Mouse (Mus musculus): ENCODE measurements around the gene Palm2. TPM values are rescaled to one million over a fixed set of nuclear protein-coding genes. Genes with fewer than 3 reads are reported as not detected.

Gene Palm2
- polyA plus RNA-seq, 1 experiment from 2014 or later: 2.6 TPM

DNA sequence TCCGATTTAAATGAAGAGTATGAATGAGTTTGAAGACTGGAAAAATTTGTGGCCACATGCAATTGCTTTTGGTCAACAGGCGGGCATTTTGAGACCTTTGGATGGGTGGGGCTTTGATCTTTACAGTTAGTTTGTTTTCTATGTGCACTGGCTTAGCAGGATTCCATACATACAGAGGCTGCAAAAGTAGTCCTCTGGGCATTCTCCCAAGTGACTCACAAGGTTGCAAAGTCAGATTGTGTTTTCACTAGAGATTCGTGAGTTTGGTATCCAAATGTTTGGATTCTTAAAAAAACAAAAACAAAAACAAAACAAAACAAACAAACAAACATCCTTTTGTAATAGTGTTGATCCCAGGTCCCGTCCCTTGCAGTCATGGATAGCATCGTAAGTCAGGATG lies 141.6 kb downstream of the Palm2 start:
- H3K27ac ChIP-seq: no peak overlapping the region
- no peak overlapping the region for H3K9ac ChIP-seq
- no peak for ATAC-seq (ENCODE audit: low FRiP score, low read depth)
- no peak overlapping the region for H3K4me3 ChIP-seq
- no peaks in the 10 kb centered on the region for H3K9me3 ChIP-seq
- no peaks in the 10 kb centered on the region for H3K4me1 ChIP-seq
- H3K27me3 ChIP-seq (replicated peaks): no peaks in the 10 kb centered on the region
- H3K36me3 ChIP-seq: no peaks in the 10 kb centered on the region
- WGBS: 79% methylated on average over 5 of the region's 5 CpGs
- no peak overlapping the region for H3K4me2 ChIP-seq (replicated peaks)

DNA sequence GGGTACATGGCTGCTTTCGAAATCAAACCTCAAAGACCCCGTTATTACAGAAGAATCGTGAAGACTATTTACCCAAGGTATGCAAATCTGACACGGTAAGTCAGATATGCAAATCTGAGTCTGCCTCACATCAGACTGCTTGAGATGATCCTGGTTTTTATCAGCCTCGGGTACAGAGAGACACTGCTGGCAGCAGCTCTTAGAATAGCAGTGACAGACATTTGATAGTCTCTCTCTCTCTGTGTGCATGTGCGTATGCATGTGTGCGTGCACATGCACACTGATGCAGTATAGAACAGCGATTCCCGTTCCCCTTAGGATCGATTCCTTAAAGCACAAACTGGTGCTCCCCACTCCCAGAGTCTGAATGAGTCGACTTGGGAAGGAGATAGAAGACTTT lies 142.0 kb downstream of the Palm2 start:
- H3K36me3 ChIP-seq: no peaks in the 10 kb centered on the region
- H3K9me3 ChIP-seq: no peaks in the 10 kb centered on the region
- no peak for ATAC-seq (ENCODE audit: low FRiP score, low read depth)
- H3K4me3 ChIP-seq: no peak overlapping the region
- H3K27me3 ChIP-seq (replicated peaks): no peaks in the 10 kb centered on the region
- no peaks in the 10 kb centered on the region for H3K4me1 ChIP-seq
- H3K9ac ChIP-seq: no peak overlapping the region
- H3K27ac ChIP-seq: no peak overlapping the region
- no peak overlapping the region for H3K4me2 ChIP-seq (replicated peaks)
- WGBS: 90% methylated on average over 11 of the region's 11 CpGs

DNA sequence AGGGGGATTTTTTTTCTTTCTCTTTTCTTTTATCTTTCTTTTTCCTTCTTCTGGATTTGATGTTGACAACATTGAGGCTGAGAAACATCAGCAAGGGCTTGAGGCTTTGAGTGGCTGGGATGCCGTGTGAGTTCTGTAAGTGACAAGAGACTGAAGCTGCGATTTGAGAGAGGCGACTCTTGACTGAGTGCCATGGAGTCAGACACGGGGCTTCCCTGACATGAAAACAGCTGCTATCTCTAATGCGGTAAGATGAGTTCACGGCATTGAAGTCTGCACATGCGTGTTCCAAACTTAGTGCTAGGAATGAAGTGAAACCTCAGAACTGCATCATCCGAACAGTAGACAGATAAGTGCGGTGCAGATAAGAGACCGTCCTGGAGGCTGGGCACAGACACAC lies 145.6 kb downstream of the Palm2 start:
- Histone ChIP-seq H3K36me3 (no peaks in the 10 kb centered on the region), H3K4me3 (no peak overlapping the region), H3K9ac (no peak overlapping the region), H3K4me2 (replicated peaks) (no peak overlapping the region), H3K27ac (no peak overlapping the region), H3K27me3 (replicated peaks) (no peaks in the 10 kb centered on the region), H3K4me1 (no peaks in the 10 kb centered on the region), H3K9me3 (no peaks in the 10 kb centered on the region)
- WGBS: 95% methylated on average over 10 of the region's 10 CpGs
- ATAC-seq (ENCODE audit: low FRiP score, low read depth): no peak

DNA sequence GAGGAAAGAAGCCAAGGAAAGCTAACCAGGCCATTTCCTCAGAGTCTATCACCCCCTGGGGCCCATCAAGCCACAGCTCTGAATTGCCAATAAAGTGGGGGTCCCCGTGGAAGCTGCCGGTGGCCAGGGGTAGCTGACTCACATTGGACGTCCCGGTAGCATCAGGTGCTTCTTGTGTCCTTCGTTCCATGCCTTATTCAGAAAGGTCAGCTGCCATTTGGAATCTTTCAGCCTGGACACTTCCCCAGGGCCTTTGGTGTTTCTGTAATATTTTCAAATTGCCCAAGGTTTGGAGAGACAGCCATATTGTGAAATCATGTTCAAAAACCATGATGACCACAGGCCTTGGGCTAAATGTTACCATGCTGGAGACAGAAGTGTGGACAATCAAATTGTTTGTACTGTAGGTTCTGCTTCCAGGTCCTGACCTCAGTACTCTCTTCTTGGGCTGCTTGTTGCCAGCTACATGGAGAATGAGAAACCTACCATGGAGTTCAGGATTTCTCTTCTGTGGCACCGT lies 151.3 kb downstream of the Palm2 start:
- no peak for ATAC-seq (ENCODE audit: low FRiP score, low read depth)
- Histone ChIP-seq H3K27me3 (replicated peaks) (no peaks in the 10 kb centered on the region), H3K4me1 (no peaks in the 10 kb centered on the region), H3K36me3 (no peaks in the 10 kb centered on the region), H3K9me3 (no peaks in the 10 kb centered on the region), H3K4me3 (no peak overlapping the region), H3K27ac (no peak overlapping the region), H3K4me2 (replicated peaks) (no peak overlapping the region), H3K9ac (no peak overlapping the region)
- WGBS: 77% methylated on average over 6 of the region's 6 CpGs

DNA sequence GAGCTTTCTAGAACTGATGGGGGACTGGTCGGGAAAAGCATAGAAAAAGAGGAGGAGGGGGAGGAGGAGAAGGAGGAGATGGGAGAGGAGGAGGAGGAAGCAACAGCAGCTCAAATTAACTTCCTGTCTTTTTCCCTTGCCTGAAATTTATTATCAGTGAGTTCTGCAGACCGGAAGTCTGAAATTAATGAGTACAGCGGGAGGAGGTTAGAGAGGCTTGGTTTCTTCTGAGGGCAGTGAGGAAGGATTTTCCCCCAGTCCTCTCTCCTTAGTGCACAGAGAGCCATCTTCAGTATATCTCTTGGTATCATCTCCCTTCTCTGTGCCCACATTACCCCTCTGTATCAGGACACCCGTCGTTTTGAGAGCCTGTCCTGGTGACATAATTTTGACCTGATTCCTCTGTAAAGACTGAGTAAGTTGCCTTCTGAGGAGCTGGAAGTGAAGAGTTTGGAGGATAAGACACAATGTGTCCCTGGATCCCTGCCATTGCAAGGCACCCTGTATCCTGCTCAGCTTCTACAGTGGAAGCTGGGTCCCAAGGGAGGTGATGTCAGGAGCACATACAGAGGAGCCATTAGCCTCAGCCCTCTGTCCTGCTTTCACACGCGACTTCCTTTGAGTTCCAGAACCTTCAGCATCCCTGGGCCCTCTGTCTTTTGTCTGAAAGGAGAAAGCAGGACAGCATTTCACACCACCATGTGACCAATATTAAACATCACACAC lies 153.0 kb downstream of the Palm2 start:
- 70% methylated on average over 7 of the region's 7 CpGs for WGBS

DNA sequence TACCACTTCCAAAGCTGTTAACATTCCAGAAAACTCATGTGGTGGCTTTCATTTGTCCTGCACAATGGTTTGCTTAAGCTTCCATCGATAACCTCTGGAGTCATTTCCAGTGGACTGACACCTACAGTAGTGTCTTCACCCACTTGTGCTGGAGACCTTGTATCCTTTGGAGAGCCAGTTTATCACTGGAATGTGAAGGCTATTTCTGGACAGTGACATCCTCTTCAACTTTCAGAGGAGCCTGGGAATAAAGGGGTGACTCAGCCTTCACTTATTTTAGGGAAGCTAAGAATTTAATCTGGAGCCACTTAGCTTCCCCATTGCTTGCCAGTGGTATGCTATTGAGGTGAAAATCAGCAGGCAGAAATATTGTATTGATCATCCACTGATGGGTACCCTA lies 154.3 kb downstream of the Palm2 start:
- Histone ChIP-seq H3K4me2 (replicated peaks) (no peak overlapping the region), H3K9me3 (no peaks in the 10 kb centered on the region), H3K27me3 (replicated peaks) (no peaks in the 10 kb centered on the region), H3K27ac (no peak overlapping the region), H3K4me1 (no peaks in the 10 kb centered on the region), H3K9ac (no peak overlapping the region), H3K36me3 (no peaks in the 10 kb centered on the region), H3K4me3 (no peak overlapping the region)
- ATAC-seq (ENCODE audit: low FRiP score, low read depth): no peak
- 97% methylated on average over 1 of the region's 1 CpGs for WGBS

More for the DNA sequence above, 153.0 kb downstream of the Palm2 start:
- H3K4me2 ChIP-seq (replicated peaks): no peak overlapping the region
- no peak overlapping the region for H3K9ac ChIP-seq
- H3K4me1 ChIP-seq: no peaks in the 10 kb centered on the region
- no peak for ATAC-seq (ENCODE audit: low FRiP score, low read depth)
- no peak overlapping the region for H3K27ac ChIP-seq
- no peaks in the 10 kb centered on the region for H3K9me3 ChIP-seq
- H3K27me3 ChIP-seq (replicated peaks): no peaks in the 10 kb centered on the region
- no peak overlapping the region for H3K4me3 ChIP-seq
- H3K36me3 ChIP-seq: no peaks in the 10 kb centered on the region

DNA sequence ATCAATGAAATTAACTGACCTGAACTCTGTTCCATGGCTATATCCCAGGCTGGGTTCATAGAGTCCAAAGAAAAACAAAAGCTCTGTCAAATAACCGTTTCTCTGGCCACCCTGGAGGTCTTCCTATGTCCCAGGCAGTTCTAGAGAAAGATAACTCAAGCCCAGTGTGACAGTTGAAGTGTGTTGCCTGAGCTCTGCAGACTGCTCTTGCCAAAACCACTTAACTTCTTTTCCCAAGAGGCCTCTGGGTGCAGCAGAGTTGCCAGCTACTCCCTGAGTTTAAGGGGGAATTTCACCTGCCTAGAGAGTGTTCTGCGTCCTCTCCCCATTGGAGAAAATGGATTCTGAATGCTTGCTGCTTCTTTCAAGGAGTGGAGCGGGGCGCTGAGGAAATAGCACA lies 158.7 kb downstream of the Palm2 start:
- Histone ChIP-seq H3K4me3 (no peak overlapping the region), H3K4me2 (replicated peaks) (no peak overlapping the region), H3K9ac (no peak overlapping the region), H3K9me3 (no peaks in the 10 kb centered on the region), H3K27ac (no peak overlapping the region), H3K36me3 (no peaks in the 10 kb centered on the region), H3K27me3 (replicated peaks) (no peaks in the 10 kb centered on the region), H3K4me1 (no peaks in the 10 kb centered on the region)
- WGBS: 74% methylated on average over 4 of the region's 4 CpGs
- no peak for ATAC-seq (ENCODE audit: low FRiP score, low read depth)

DNA sequence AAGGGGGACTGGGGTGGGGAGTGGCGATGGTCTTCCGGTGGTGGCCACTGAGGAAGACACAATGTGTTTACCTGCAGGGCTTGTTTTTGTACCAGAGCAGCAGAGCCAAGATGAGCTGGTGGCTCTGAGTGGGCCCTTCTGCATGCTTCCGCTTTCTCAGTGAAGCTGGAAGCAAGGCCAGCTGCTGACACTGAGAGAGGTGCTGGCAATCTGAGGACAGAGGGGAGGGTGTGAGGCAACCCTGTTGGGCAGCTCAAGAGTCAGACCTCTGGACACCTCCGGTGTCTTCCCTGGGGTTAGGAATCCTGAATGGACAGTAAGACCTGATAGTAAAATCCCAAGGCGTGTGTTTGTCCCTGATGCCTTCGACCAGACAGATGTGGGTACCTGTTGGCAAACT lies 165.9 kb downstream of the Palm2 start:
- no peaks in the 10 kb centered on the region for H3K36me3 ChIP-seq
- H3K4me2 ChIP-seq (replicated peaks): no peak overlapping the region
- H3K4me3 ChIP-seq: no peak overlapping the region
- no peaks in the 10 kb centered on the region for H3K4me1 ChIP-seq
- H3K9ac ChIP-seq: no peak overlapping the region
- no peaks in the 10 kb centered on the region for H3K27me3 ChIP-seq (replicated peaks)
- WGBS: 89% methylated on average over 6 of the region's 6 CpGs
- no peak overlapping the region for H3K27ac ChIP-seq
- no peak for ATAC-seq (ENCODE audit: low FRiP score, low read depth)
- no peaks in the 10 kb centered on the region for H3K9me3 ChIP-seq

DNA sequence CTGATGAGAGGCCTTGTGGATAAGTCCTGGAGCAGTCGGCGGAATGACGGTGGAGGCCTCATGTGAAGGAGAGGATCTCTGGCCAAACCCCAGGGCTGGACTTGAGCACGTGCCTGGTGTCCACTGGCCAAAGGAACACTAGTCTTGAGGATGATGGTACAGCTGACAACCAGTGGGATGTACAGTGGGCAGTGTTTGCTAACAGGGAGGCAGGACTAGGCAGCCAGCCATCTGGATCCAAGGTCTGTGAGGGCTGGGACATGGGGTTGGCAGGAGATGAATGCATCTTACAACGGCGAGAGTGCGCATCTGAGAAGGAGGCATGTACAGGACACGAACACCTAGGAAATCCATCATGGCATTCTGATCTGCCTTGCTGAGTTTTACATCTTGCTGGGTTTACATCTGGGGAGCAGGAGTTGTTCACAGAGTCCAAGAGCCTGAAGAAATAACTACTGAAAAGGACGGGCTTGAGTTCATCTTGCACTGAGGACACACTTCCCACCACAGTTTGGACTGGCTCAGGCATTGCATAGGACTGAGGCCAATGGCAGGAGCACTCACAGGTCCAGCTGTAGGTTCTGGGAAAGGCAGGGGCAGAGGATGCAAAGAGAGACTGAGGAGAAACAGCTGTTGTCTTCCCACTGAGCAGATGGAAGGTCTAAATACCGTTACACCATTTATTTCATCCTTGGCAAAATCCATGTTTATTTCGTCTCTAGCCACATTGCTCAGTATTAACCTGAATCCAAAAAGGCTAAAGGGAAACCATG lies 166.8 kb downstream of the Palm2 start:
- Histone ChIP-seq H3K4me2 (replicated peaks) (no peak overlapping the region), H3K27ac (no peak overlapping the region), H3K4me1 (no peaks in the 10 kb centered on the region), H3K9me3 (no peaks in the 10 kb centered on the region), H3K36me3 (no peaks in the 10 kb centered on the region), H3K27me3 (replicated peaks) (no peaks in the 10 kb centered on the region), H3K9ac (no peak overlapping the region), H3K4me3 (no peak overlapping the region)
- 91% methylated on average over 11 of the region's 11 CpGs for WGBS
- ATAC-seq (ENCODE audit: low FRiP score, low read depth): no peak

DNA sequence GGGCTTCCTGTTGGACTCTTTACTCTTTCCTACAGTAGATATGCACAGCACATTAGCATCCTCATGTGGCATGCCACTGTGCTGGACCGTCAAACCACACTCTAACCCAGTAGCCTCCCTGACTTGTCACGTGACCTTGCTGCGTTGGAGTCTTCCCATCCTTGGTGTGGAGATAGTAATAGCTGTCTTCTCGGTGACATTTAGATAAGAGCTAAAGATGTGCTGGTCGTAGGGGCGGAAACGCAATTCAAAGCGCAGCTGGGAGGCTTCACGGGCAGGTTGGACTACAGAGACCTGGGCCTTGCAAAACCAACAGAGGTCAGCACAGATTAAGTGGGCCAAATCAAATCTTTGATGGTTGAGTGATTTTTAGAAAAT lies 167.4 kb downstream of the Palm2 start:
- Histone ChIP-seq H3K27me3 (replicated peaks) (no peaks in the 10 kb centered on the region), H3K4me3 (no peak overlapping the region), H3K36me3 (no peaks in the 10 kb centered on the region), H3K4me2 (replicated peaks) (no peak overlapping the region), H3K27ac (no peak overlapping the region), H3K9me3 (no peaks in the 10 kb centered on the region), H3K4me1 (no peaks in the 10 kb centered on the region), H3K9ac (no peak overlapping the region)
- ATAC-seq (ENCODE audit: low FRiP score, low read depth): no peak
- 88% methylated on average over 9 of the region's 9 CpGs for WGBS

DNA sequence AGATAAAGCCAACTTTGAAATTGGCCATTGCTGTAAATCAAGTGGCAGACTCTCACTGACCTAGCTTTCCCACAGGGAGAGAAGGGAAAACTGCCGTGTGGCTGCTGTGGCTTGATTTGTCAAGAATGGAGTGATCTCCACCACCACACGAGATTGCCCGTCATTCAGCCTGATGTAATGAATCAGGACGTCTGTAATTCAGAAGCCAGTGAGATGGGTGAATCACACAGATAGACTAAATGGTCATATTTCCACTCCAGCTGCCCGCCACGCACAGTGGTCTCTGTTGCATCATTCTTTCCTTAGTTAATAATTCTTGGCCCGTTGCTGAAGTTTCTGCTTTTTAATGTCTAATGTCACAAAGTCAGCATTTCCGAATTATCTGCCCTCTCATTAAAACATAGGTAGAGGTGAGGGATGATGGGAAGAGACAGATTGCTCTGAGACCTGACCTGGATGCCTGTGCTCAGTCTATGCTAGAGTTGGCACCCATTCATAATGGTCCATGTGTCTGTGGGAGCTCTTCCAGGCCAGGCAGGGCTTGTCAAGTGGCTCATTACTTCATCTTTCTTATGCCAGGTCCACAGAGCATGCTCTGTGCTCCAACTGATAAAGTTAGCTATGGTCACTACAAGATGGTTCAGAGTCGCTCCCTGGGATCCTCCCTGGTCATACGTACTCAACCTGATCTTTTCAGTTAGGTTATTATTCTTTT lies 168.0 kb downstream of the Palm2 start:
- Histone ChIP-seq H3K9me3 (no peaks in the 10 kb centered on the region), H3K27me3 (replicated peaks) (no peaks in the 10 kb centered on the region), H3K36me3 (no peaks in the 10 kb centered on the region), H3K4me3 (no peak overlapping the region), H3K4me1 (no peaks in the 10 kb centered on the region), H3K27ac (no peak overlapping the region), H3K9ac (no peak overlapping the region), H3K4me2 (replicated peaks) (no peak overlapping the region)
- ATAC-seq (ENCODE audit: low FRiP score, low read depth): no peak
- WGBS: 83% methylated on average over 10 of the region's 10 CpGs

DNA sequence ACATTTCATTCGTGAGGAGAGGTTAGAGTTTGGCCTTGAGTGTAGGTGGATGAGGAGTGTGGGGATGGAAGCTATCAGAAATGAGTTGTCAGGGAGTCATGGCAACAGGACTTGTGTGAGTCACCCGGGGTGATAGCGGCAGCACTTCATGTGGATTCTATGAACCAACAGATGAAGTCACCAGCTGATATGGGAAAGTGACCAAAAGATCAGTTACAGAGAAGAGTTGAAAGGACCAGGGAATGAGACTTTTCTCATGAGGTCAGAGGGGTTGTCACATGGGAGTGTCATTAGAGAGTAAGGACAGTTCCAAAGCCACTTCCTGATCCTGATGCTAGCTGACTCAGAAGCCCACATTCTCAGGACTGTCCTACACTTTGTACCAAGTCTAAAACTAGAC lies 172.2 kb downstream of the Palm2 start:
- no peaks in the 10 kb centered on the region for H3K36me3 ChIP-seq
- no peaks in the 10 kb centered on the region for H3K27me3 ChIP-seq (replicated peaks)
- no peak for ATAC-seq (ENCODE audit: low FRiP score, low read depth)
- H3K4me3 ChIP-seq: no peak overlapping the region
- 86% methylated on average over 3 of the region's 3 CpGs for WGBS
- H3K4me1 ChIP-seq: no peaks in the 10 kb centered on the region
- no peak overlapping the region for H3K4me2 ChIP-seq (replicated peaks)
- H3K9me3 ChIP-seq: no peaks in the 10 kb centered on the region
- no peak overlapping the region for H3K27ac ChIP-seq
- no peak overlapping the region for H3K9ac ChIP-seq

Measured in neural tube, embryonic 12.5 days (tissue).